8 mouse cellular contexts compared by ENCODE assay signal in the genomic region with DNA sequence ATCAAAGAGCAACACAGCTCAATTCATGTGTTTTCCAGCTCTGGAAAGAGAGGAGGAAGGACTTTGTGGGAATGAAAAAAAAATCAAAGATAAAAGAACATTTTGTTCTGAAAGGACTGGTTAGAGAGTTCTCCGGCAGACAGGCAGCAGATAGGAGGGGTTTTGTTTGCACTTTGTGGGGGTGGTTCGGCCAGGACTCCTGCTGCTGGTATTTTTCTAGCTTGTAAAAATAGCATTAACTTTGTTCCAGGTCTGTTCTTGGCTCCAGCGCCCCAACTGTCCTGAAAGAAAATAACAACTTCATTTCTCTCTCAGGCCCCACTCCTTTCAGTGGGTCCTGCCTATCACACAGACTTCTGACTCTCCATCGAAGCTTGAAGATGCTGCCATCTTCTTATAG.
DNase-seq lines count a peak whose midpoint lies in the region.

No protein-coding gene starts in this region.

- peak; percentile 32 for DNase-seq in gastrocnemius, adult 18-20 months (ENCODE audit: low spot score)
- DNase-seq in gastrocnemius, postnatal 36 days: no peak
- DNase-seq in urinary bladder, postnatal 14 days (ENCODE audit: low spot score): peak; percentile 53
- no peak for DNase-seq in urinary bladder, adult 2 months (ENCODE audit: low spot score)
- DNase-seq in layer of hippocampus, adult 9-11 months: peak; percentile 73
- DNase-seq in skeletal muscle tissue, adult 2 months (ENCODE audit: low read depth, low spot score): peak; percentile 30
- DNase-seq in cerebellum, adult 11-12 months: no peak
- no peak for DNase-seq in neural tube, embryonic 10.5 days (ENCODE audit: extremely low spot score, low spot score)

- intact Hi-C loops in gastrocnemius, postnatal 36 days (cut with DNase I): no loop called here

Comparison
In these comparisons a context has a peak if more than half of its experiments do, and no peak if none do; other contexts are left out.
1. DNase-seq: peak in gastrocnemius, adult 18-20 months (single experiment), urinary bladder, postnatal 14 days (single experiment), layer of hippocampus, adult 9-11 months (single experiment) and skeletal muscle tissue, adult 2 months (single experiment); none in gastrocnemius, postnatal 36 days (0 of 2), urinary bladder, adult 2 months (single experiment), cerebellum, adult 11-12 months (single experiment) and neural tube, embryonic 10.5 days (single experiment).